Mouse (Mus musculus) CD4-positive helper T cell, adult 2 months (primary cell): ENCODE measurements at regions not wholly inside any gene's neighbourhood (a gene's known extent, or its start where the extent isn't known, plus 50 kb on each side); places are given as distances from the start of the nearest gene placed in this dataset.

ENCODE experiments used
- DNase-seq: peaks from one replicate; pipeline ENCODE4 v3.0.0-alpha.2; 2012; ENCODE audit warnings: low read depth, missing footprints, low spot score

GRCm38 (mm10) chr3:51086441-51086849 is 137.8 kb upstream of the Noct start:
- no peak for DNase-seq

DNA sequence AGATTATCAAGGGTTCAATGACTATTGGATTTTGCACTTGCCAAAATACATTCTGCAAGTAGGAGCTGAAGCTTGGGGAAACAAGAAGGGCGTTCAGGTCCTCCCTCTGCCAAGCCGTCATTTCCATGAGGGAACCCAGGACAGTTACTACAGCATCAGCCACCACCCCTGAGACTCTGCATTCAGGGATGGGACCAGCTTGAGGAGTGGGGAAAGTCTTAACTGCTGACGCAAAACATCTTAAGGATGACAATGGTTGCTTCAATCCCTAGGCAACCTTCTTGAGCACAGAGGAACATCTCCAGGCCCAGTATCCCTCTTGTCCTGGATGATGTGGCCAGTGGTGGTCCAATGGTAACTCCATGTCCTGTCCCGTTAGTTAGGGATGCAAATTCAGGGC is 137.2 kb upstream of the Noct start:
- DNase-seq = no peak

GRCm38 (mm10) chr3:51089036-51089669 is 135.1 kb upstream of the Noct start:
- no peak for DNase-seq

DNA sequence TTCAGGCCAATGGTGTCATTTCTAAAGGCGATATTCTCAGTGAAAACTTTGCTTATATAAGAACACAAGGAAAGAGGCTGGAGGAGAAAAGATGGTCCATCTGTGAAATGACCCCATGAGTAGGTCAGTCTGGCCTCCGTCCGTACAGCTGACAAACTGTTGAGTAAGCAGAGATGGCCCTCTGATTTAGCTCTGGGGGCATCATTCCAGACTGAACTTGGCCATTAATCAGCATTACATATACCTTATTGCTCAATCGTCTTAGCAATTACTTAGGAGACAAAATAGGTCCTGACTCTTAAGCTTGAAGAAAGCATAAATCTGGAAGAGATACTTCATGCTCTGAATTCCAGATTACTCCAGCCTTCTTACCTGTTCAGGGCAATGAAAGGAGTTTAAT is 132.8 kb upstream of the Noct start:
- DNase-seq = no peak

DNA sequence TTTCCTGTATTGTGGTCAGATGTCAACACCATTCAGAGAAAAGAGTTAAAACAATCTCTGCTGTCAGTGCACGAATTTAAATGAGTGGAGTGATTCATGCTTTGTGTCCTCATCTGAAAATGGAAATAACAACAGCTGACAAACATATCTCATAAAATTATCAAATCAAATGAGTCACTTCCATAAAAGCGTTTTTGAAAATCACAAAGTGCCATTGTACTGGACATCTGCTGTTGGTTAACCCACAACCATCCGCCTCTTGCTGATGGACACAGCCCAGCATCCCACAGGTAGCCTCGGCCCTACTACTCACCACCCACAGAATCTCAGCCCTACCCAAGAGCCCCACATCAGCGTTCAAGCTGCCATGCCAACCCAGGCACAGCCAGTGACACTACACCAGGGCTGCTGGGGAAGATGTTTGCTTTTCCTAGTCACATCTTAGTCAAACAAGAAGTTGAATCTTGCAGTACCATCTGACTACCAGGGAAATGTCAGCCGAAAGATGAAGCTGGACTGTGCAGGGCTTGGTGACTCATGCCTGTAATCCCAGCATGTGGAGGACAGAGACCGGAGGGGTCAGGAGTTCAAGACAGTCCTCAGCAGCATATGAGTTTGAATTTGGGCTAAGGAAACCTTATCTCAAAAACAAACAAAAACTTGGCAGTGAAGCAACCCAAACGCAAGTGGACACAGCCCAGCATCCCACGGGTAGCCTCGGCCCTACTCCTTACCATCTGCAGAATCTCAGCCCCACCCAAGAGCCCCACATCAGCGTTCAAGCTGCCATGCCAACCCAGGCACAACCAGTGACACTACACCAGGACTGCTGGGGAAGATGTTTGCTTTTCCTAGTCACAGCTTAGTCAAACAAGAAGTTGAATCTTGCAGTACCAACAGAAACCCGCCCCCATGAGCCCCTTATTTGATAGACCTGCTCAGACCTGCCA is 131.9 kb upstream of the Noct start:
- DNase-seq = no peak

GRCm38 (mm10) chr3:51095847-51096447 is 128.3 kb upstream of the Noct start:
- DNase-seq = no peak

DNA sequence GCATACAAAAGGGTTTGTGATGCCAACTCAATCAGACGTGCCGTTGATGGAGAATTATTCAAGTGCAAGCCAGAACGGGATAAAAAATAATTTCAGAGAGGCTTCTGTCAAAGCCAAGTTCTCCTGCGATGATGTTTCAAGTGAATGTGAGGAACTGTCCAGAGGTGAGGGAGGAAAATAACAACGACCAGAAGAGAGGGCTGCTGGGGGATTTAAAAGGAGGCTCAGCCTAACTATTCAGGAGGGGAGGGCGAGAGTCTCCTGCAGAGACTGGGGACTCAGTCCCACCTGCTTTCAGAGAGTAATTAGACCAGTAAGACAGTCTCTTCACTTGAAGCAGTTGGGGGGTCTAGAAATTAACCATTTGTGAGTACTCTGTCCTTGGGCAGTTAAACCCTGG is 127.7 kb upstream of the Noct start:
- no peak for DNase-seq

- no peak for DNase-seq
Measured at GRCm38 (mm10) chr3:51097362-51097761, 126.9 kb upstream of the Noct start.

GRCm38 (mm10) chr3:51099966-51100365 is 124.3 kb upstream of the Noct start:
- DNase-seq = no peak

DNA sequence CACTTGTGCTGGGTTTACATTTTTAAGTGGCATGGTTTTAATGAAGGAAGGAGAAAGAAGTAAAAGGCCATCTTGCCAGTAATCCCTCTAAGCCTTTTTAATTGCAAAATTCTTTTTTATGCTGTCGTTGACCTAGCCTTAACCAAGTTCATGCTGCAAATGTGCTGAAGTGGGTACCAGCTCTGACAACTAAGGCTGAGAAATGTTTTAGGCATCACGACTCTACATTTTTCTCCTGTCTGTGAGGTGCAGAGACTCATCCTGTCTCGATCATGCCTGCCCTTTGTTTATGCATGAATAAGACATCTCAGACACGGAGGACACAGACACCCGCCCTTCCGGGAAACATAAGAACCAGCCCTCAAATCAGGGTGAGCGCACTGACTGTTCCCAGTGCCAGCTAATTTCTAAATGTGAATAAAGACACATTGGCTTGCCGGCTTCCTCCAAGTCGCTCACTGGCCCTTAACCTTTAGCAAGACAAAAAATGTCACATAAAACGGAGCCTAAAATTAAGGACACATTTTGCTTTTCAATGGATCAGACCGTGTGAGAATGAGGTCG is 115.5 kb upstream of the Noct start:
- no peak for DNase-seq

DNA sequence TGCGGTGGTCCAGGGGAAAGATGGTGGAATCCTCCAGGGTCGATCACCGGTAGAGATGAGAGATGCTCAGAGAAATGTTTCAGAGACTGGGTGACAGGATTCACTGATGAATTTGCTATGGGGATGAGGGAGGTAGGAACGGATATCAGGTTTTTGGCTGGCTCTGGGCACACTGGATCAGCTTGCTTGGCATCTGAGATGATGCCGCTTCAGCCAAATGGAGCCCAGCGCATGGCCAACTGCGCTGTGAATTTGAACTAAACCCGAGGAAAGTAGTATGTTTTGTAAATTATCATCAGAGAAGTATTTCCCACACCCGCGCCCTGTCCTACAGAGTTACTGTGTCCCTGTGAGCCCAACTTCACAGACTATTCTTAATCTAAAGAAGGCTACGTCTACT is 113.0 kb upstream of the Noct start:
- no peak for DNase-seq

DNA sequence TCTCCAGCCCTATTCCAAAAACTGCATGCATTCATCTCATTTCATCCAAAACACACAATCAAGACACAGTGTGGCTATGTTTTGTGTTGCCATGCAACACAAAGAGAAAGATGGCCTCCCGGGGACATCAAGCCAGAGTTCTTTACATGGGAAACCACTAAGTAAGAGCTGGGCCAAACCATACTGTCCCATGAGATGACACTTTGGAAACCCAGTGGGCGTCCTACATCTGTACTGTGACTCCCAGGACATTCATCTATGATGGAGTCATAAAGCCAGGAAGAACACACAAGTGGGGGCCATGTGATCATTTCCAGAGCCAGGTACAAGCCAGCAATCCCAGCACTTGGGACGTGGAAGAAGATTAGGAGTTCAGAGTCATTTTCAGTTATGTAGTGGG is 111.9 kb upstream of the Noct start:
- DNase-seq = no peak

- no peak for DNase-seq
Measured at GRCm38 (mm10) chr3:51115921-51116320, 108.3 kb upstream of the Noct start.

DNA sequence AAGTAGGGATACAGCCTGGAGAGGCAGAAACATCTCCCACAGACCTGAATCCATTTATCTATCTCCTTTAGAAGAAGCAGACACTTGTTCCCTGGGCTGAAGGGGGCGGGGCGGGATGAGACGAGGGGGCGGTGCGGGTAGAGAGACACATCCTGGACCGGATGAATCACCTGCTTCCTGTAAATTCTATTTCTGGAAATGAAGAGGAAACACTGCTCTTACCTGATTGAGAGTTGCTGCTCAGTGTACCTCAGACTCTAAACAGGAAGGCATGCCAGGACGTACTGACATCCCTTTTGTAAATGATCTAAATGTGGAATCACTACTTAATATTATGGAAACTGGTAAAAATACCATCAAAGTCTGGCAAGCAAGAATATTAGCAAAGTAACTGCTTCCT is 105.5 kb upstream of the Noct start:
- DNase-seq = no peak

- no peak for DNase-seq
Measured at GRCm38 (mm10) chr3:51120522-51120921, 103.7 kb upstream of the Noct start.

DNA sequence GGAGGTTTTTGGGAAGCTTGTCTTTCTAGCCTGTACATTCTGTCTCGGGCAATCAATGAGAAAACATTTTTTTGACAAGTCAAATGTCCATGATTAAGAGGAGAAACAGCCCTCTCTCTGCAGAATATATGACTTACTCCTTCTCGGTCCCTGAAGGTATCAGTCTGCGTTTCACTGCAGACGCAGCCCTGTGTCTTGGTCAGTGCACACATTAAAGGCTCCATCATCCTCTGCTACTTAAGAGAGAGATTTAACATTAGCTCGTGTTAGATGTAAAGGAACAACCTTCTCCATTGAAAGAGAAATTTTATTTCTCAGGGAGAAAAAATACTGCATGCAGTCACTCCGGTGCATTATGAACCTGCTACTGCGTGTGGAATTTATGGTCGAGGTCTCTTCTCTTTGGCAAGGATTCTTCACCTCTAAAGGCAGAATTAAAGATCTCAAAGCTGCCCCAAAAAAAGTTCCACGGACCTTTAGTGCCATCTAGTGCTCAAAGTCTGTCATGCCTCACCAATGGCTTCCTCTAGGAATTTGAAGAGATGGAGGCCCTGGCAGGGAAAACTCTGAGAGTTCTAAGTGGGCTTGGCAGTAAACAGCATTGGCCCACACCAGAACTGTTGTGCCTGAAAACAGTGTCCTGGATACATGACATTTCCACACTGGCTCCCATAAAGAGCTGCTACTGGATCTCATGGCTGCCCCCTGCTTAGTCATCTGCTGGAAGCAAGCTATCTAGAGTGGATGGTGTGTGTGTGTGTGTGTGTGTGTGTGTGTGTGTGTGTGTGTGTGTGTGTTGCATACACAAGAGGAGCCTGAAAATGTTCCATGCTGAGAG is 102.3 kb upstream of the Noct start:
- DNase-seq = peak; percentile 47

- no peak for DNase-seq
Measured at GRCm38 (mm10) chr3:51122541-51122935, 101.7 kb upstream of the Noct start.

GRCm38 (mm10) chr3:51127875-51128274 is 96.4 kb upstream of the Noct start:
- no peak for DNase-seq

DNA sequence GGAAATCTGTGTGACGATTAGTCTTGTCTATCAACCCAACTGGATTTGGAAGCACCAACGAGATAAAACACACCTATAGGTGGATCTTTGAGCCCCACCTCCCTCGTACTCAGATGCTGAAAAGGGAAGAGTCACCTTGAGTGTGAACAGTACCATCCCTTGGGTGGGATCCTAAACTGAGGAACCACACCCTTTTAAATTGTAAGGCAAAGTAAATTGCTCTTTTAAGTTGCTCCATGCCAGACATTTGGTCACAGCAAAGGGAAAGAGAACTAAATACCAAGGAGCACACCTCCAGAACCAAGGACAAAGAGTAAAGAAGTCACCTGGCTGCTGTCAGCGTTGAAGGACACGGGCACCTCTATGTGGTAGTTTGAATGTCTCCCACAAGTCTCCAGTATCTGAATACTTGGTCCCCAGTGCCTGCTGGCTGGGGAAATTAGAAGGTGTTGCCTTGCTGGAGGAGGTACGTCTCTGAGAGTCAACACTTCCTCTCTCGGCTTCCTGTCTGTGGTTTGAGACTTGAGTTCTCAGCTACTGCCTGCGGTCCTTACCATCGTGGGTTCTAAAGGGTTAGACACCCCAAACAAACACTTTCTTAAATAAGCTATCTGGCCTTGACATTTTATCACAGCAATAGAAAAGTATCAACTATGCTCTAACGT is 95.6 kb upstream of the Noct start:
- peak; percentile 73 for DNase-seq

DNA sequence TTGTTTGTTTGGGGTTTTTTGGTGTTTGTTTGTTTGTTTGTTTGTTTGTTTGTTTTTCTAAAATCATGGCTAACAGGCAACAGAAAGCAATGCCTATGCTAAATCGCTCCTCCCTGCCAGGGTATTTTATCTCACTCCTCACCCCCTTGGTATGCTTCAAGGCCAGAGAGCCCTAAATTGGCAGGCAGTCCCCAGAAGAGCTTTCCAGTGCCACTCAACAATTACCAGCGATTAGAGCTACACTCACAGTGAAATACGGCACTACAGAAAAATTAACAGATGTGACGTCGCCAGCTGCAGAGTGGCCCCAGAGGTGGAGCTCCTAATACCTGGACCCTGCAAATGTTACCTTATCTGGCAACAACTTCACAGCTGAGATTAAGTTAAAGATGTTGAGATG is 93.5 kb upstream of the Noct start:
- DNase-seq = no peak

- DNase-seq = peak; percentile 8
Measured at GRCm38 (mm10) chr3:51131341-51131740, 92.9 kb upstream of the Noct start.
